Mouse (Mus musculus): ENCODE measurements at regions not wholly inside any gene's neighbourhood (a gene's known extent, or its start where the extent isn't known, plus 50 kb on each side); places are given as distances from the start of the nearest gene placed in this dataset.

DNA sequence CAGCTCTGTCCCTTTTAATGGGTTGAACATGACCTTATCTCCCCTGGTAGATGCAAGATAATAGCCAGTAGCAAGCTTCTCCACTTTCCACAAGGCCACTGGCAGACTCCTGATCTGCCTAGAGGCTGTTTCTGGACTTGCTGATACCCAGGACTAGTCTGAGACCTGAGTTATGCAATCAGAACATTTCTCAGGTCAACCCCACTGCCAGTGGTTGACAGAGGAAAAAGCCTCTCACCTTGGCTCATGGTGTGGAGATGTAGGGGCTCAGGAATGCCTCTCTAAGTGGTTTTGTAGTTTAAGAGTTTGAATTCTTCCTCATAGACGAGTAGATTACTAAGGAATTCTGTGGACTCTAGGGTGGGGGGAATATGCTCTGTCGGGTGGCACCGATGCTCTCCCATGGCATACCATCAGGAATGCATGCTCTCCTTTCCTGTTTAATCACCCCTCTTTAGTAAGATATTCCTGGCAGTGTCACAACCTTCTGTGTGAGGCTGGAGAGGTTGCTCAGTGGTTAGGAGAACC lies 226.8 kb downstream of the Brinp2 start:
- TF ChIP-seq ZNF384 (IDR thresholded peaks at IDR 0.05; ENCODE audit: low read depth, low read length) (no peak), CHD2 (IDR thresholded peaks at IDR 0.05; ENCODE audit: low read depth, low read length) (no peak), ZC3H11A (IDR thresholded peaks at IDR 0.05; ENCODE audit: borderline replicate concordance, low read depth, low read length) (no peak)
